In the genomic region with DNA sequence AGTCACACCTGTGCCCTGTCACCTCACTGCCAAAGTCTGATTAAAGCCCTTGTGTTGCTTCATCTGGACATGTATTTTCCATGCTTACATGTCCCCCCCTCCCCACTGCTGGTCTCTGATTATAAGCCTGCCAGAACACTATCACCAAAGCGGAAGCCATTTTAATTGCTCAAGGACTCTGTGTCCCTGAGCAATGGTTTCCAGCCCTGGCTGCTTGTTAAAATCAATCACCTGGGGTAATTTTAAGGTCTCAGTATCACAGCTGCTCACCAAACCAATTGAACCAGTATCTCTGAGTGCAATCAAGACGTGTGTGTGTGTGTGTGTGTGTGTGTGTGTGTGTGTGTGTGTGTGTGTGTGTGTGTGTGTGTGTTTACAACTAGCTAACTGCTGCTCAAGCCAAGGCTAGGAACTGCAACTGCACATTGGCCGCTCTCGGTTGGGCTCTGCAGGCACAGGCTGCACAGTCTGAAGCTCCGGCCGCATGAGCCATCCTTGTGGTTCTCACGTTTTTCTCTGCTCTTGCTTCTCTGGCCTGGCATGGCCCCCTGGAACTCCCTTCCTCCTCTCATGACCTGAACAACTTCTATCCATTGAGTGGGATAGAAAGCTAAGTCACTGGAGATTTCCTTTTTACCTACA, we compare ENCODE assay signal across 28 mouse cellular contexts.
DNase-seq lines count a peak whose midpoint lies in the region; ATAC-seq and TF ChIP-seq lines count a peak whose summit lies in the region.
"Had no signal": no experiment of that assay in that cellular context is flagged by ENCODE, and none has a peak within 500 bp of the region (broad histone marks: within the 10 kb centered on the region; RNA-seq: fewer than 3 reads in every experiment).

No protein-coding gene starts in this region.

- H3K36me3 ChIP-seq in heart, embryonic 11.5 days (ENCODE audit: control insufficient read depth, insufficient read depth, low read length) = no peaks in the 10 kb centered on the region
- H3K36me3 ChIP-seq in neural tube, embryonic 14.5 days (ENCODE audit: control insufficient read depth, insufficient read depth, low read length) = no peaks in the 10 kb centered on the region
- H3K36me3 ChIP-seq: heart, embryonic 13.5 days; intestine, embryonic 15.5 days; liver, embryonic 12.5 days; midbrain, embryonic 13.5 days had no signal

- no peak for TF ChIP-seq POLR2A in brain, embryonic 14.5 days (IDR thresholded peaks at IDR 0.05; ENCODE audit: borderline replicate concordance, extremely low read depth, insufficient read depth, insufficient read length, poor library complexity, severe bottlenecking)

- no peak for TF ChIP-seq CTCF in brain, embryonic 14.5 days (IDR thresholded peaks at IDR 0.05; ENCODE audit: borderline replicate concordance, extremely low read depth, insufficient read depth, insufficient read length)

- no peak overlapping the region for H3K4me2 ChIP-seq in heart, embryonic 11.5 days
- no peak overlapping the region for H3K4me2 ChIP-seq in neural tube, embryonic 14.5 days (ENCODE audit: low read depth, low read length)
- H3K4me2 ChIP-seq: heart, embryonic 13.5 days; intestine, embryonic 15.5 days; liver, embryonic 12.5 days; midbrain, embryonic 13.5 days had no signal

- no peaks in the 10 kb centered on the region; the same call in 1 of the 2 replicates for H3K4me1 ChIP-seq in heart, embryonic 11.5 days (ENCODE audit: control insufficient read depth, insufficient read depth, low read length)
- H3K4me1 ChIP-seq in neural tube, embryonic 14.5 days (ENCODE audit: control insufficient read depth, insufficient read depth, low read length) = no peaks in the 10 kb centered on the region
- H3K4me1 ChIP-seq: intestine, embryonic 15.5 days; liver, embryonic 12.5 days; megakaryocyte, embryonic 14.5 days; midbrain, embryonic 13.5 days had no signal

- no peaks in the 10 kb centered on the region for H3K27me3 ChIP-seq in heart, embryonic 11.5 days (ENCODE audit: control insufficient read depth, insufficient read depth, low read length)
- H3K27me3 ChIP-seq in neural tube, embryonic 14.5 days (ENCODE audit: control insufficient read depth, insufficient read depth, low read length) = no peaks in the 10 kb centered on the region
- H3K27me3 ChIP-seq: CH12.LX; heart, embryonic 13.5 days; intestine, embryonic 15.5 days; liver, embryonic 12.5 days; midbrain, embryonic 13.5 days had no signal

- intact Hi-C loops in left cerebral cortex, postnatal 10 days (cut with DNase I) = no loop called here

- 85% methylated on average over 7 of the region's 7 CpGs for WGBS in heart, embryonic 11.5 days (ENCODE audit: insufficient replicate concordance)
- WGBS in neural tube, embryonic 14.5 days = 54% methylated on average over 7 of the region's 7 CpGs

- no peak overlapping the region for H3K27ac ChIP-seq in heart, embryonic 11.5 days (ENCODE audit: low read depth, low read length)
- no peak overlapping the region for H3K27ac ChIP-seq in neural tube, embryonic 14.5 days (ENCODE audit: low read depth, low read length)
- H3K27ac ChIP-seq: heart, adult 2 months; heart, embryonic 13.5 days; intestine, embryonic 15.5 days; layer of hippocampus, adult 2 months; liver, embryonic 12.5 days; midbrain, embryonic 13.5 days had no signal

- no peaks in the 10 kb centered on the region for H3K9me3 ChIP-seq in heart, embryonic 11.5 days (replicated peaks; ENCODE audit: control insufficient read depth, low read length)
- no peaks in the 10 kb centered on the region for H3K9me3 ChIP-seq in neural tube, embryonic 14.5 days (ENCODE audit: control insufficient read depth, low read length)
- H3K9me3 ChIP-seq: heart, embryonic 13.5 days; intestine, embryonic 15.5 days; liver, embryonic 12.5 days; megakaryocyte, embryonic 14.5 days; midbrain, embryonic 13.5 days had no signal

- no peak for ATAC-seq in heart, embryonic 11.5 days (replicated peaks; ENCODE audit: insufficient number of reproducible peaks, low FRiP score, low TSS enrichment)
- ATAC-seq in neural tube, embryonic 14.5 days (ENCODE audit: low read depth) = peak; percentile 46; the same call in 1 of the 2 replicates
- ATAC-seq: activated CD4-positive, CD25-positive, alpha-beta regulatory T cell, adult 4 months; forebrain, embryonic 14.5 days; intestine, embryonic 15.5 days; liver, embryonic 12.5 days; liver, postnatal 0 days; lung, postnatal 0 days; midbrain, embryonic 13.5 days had no signal

- peak; percentile 17 for DNase-seq in adrenal gland, adult 2 months
- DNase-seq in adrenal gland, postnatal 4 days (ENCODE audit: low spot score in 2 of 2) = no peak
- peak; percentile 64 for DNase-seq in heart, adult 11 months
- peak; percentile 50 for DNase-seq in brain, embryonic 14.5 days (ENCODE audit: low read depth)
- DNase-seq in left cerebral cortex, postnatal 10 days (ENCODE audit: extremely low spot score in 1 of 2, low spot score in 2 of 2) = no peak
- DNase-seq: cerebellum, adult 8-10 months; cerebellum, postnatal 25 days; gastrocnemius, postnatal 36 days; heart, adult 2 months; heart, postnatal 10 days; kidney, adult 2 months; kidney, postnatal 36 days; left cerebral cortex, postnatal 4 days; liver, postnatal 0 days; lung, postnatal 4 days; right cerebral cortex, postnatal 4 days had no signal

- H3K9ac ChIP-seq in heart, embryonic 11.5 days (ENCODE audit: low read depth, low read length) = no peak overlapping the region
- H3K9ac ChIP-seq in neural tube, embryonic 14.5 days (replicated peaks; ENCODE audit: low read depth, low read length) = no peak overlapping the region
- H3K9ac ChIP-seq: heart, embryonic 13.5 days; intestine, embryonic 15.5 days; liver, embryonic 12.5 days; liver, postnatal 0 days; midbrain, embryonic 13.5 days had no signal

- no peak overlapping the region for H3K4me3 ChIP-seq in heart, embryonic 11.5 days (ENCODE audit: low read depth, low read length)
- H3K4me3 ChIP-seq in neural tube, embryonic 14.5 days (ENCODE audit: low read depth, low read length) = no peak overlapping the region
- H3K4me3 ChIP-seq: heart, adult 2 months; heart, embryonic 13.5 days; intestine, embryonic 15.5 days; layer of hippocampus, adult 2 months; liver, embryonic 12.5 days; megakaryocyte, embryonic 14.5 days; midbrain, embryonic 13.5 days had no signal

Comparison
In these comparisons a context has a peak if more than half of its experiments do, and no peak if none do; other contexts are left out.
1. DNase-seq: peak in adrenal gland, adult 2 months (single experiment), heart, adult 11 months (single experiment) and brain, embryonic 14.5 days (single experiment); none in adrenal gland, postnatal 4 days (0 of 2) and left cerebral cortex, postnatal 10 days (0 of 2).